Mouse (Mus musculus): ENCODE results near the gene Sdc3.

DNA sequence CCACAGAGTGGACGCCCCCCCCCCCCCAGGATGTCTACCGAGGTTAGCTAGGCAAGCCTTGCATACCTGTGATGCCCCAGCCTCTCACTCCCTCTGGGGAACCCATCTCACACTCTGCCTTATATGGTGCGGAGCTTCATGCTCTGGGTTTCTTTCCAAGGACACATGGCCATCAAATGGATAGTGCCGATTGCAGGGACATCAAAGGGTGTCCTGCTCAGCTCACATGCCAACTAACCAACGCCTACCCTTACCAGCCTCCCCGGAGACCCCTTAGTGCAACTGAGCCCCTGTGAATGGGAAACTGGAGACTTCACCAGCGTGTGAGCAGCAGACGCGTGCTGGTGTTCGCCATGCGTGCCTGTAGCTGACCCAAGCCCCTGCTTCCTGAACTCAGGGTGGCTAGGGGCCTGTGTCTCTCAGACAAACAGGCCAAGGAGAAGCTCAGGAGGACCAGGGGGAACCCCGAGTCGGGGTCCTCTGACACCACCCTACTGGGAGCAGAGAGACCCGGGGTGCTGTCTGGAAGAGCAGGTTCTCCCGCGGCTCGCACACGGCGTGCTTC is 444 bp upstream of the Sdc3 start:
- TF ChIP-seq EP300 (IDR thresholded peaks at IDR 0.05; ENCODE audit: insufficient read depth, low read depth, low read length): no peak
- TF ChIP-seq CTCF (IDR thresholded peaks at IDR 0.05): no peak
- TF ChIP-seq POLR2A (IDR thresholded peaks at IDR 0.05; ENCODE audit: insufficient read depth, low read depth, low read length): no peak

Data from heart, adult 2 months (tissue).